Mouse (Mus musculus) ovary, postnatal 36 days (tissue): ENCODE results near the gene St3gal4.

Experiments used
- DNase-seq: peaks from one replicate; pipeline ENCODE4 v3.0.0; 2022; ENCODE audit warnings: low spot score, mixed read lengths

St3gal4 gene

DNA sequence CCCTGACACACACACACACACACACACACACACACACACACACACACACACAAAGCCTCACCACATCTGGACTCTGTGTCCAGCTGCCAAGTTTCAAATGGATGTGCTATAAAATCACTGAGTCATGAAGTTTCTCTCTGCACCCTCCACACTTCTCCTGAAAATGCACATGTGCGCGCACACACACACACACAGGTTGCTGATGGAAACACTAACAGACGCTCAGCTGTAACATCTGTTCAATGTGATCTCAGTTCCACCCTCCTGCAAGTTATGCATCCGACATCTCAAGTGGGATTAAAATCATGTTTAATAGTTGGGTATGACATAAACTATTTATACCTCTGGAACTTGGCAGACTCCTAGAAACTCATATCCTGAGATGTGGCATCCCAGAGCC lies 115.0 kb downstream of the St3gal4 start:
- DNase-seq = no peak

DNA sequence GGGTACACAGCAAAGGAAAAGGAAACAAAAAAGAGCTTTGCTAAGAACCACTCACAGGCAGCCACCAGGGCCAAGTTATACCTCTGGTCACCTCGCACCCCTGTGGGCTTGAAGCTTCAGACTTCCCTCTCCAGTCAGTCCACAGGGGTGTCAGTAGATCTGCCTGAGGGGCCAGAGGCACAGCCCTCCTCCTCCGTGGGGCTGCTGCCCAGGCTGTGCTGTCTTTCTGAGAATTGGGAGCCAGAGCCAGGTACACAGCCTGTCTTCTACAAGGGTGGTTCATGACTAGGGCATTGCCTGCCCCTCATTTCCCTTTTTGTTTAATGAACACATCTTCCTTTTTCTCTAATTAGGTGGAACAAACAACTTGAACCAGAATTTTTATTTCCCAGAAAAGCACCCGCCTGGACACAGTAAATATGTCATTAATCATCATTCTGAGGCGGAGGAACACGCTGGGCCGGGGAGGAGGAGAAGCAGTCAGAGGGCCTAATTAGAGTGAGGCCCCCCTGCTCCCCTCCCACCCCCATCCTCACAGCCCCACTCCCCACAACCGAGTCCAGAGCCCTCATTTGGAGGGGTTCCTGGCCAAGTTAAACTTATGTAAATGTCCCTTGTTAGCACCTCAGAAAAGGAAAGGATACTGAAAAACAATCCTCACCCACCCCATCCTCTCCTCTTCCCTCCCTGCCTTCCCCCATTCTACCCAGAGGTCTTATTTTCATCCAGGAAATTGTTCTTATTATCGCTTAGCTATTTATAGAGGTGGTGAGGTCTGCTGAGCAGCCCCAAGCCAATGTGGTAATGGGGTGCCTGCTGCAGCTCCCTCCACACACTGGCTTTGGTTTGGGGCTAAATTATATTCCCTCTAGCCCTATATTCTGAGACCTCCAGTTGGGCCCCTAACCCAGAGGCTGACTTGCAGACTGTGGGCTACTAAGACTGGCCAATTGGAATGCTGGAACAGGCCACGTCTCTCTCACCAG lies 120.9 kb downstream of the St3gal4 start:
- DNase-seq = no peak
